ENCODE assay signal across 8 mouse cellular contexts in the genomic region with DNA sequence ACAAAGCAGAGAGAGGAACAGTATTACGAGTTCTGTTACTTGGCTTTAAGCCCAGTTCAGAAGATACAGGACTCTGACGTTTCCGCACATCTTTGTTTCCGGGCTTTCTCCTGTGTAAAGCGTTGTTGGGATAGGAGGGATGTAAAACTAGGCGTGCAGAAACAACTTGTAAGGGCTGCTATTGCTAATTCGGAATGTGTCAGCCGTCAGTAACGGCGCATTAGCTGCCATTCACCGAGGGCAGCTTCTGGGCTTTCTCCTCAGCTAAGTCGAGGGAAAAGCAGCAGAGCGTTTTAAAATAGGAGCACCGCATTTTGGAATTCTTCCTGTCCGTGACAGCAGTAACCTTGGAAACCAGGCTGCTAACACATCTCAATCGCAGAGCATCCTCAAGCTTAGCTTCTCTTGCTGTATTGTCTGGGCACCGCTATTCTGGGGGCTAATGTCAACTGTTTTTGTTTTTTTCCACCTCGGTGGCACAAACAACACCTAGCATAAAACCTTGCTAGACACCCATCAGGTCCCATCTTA. TPM values are rescaled to one million over a fixed set of nuclear protein-coding genes. Genes with fewer than 3 reads are reported as not detected.
A peak's percentile ranks its signal among the peaks of the same experiment; 100 is the strongest.
DNase-seq lines count a peak whose midpoint lies in the region; ATAC-seq and TF ChIP-seq lines count a peak whose summit lies in the region.

No protein-coding gene starts in this region.

- TF ChIP-seq POLR2A in kidney, adult 2 months (IDR thresholded peaks at IDR 0.05; ENCODE audit: low read depth, low read length), result no peak

- TF ChIP-seq CTCF in kidney, adult 2 months (conservative IDR thresholded peaks at IDR 0.05; ENCODE audit: insufficient read depth, insufficient read length, low read depth, low read length), result no peak
- no peak for TF ChIP-seq CTCF in liver, postnatal 0 days (IDR thresholded peaks at IDR 0.05; ENCODE audit: low read depth)

- H3K36me3 ChIP-seq in kidney, adult 2 months (ENCODE audit: control insufficient read depth, insufficient read depth, low read length), result no peaks in the 10 kb centered on the region
- H3K36me3 ChIP-seq in heart, embryonic 12.5 days, result peaks cover 4% of the 10 kb centered on the region; the same call in 1 of the 2 replicates
- no peaks in the 10 kb centered on the region for H3K36me3 ChIP-seq in liver, postnatal 0 days (replicated peaks; ENCODE audit: insufficient read depth, low read length)
- no peaks in the 10 kb centered on the region for H3K36me3 ChIP-seq in neural tube, embryonic 14.5 days (ENCODE audit: control insufficient read depth, insufficient read depth, low read length)

- H3K4me1 ChIP-seq in kidney, adult 2 months (ENCODE audit: control insufficient read depth, insufficient read depth, low read length), result peaks cover 2% of the 10 kb centered on the region; the same call in 1 of the 2 replicates
- 0 out of 2 replicates have a peak, but pooled peaks cover 4% of the 10 kb centered on the region for H3K4me1 ChIP-seq in brown adipose tissue, adult 24 weeks (ENCODE audit: control insufficient read depth, insufficient read depth, insufficient read length, low read length)
- H3K4me1 ChIP-seq in heart, embryonic 12.5 days (replicated peaks), result peaks cover 5% of the 10 kb centered on the region
- peaks cover 12% of the 10 kb centered on the region for H3K4me1 ChIP-seq in liver, postnatal 0 days (ENCODE audit: insufficient read depth)
- H3K4me1 ChIP-seq in neural tube, embryonic 14.5 days (ENCODE audit: control insufficient read depth, insufficient read depth, low read length), result peaks cover 13% of the 10 kb centered on the region; the same call in 1 of the 2 replicates

- H3K9ac ChIP-seq in heart, embryonic 12.5 days, result peak overlapping the region; percentile 84
- peak overlapping the region; percentile 75 for H3K9ac ChIP-seq in liver, postnatal 0 days (replicated peaks)
- H3K9ac ChIP-seq in neural tube, embryonic 14.5 days (replicated peaks; ENCODE audit: low read depth, low read length), result peak overlapping the region; percentile 80

- no peak overlapping the region for H3K27ac ChIP-seq in kidney, adult 2 months (ENCODE audit: insufficient read depth, low read depth, low read length)
- no peak overlapping the region for H3K27ac ChIP-seq in brown adipose tissue, adult 24 weeks (replicated peaks; ENCODE audit: low read depth, low read length)
- peak overlapping the region; percentile 61 for H3K27ac ChIP-seq in heart, embryonic 12.5 days (ENCODE audit: poor library complexity, severe bottlenecking)
- no peak overlapping the region for H3K27ac ChIP-seq in liver, postnatal 0 days (ENCODE audit: low read depth)
- H3K27ac ChIP-seq in neural tube, embryonic 14.5 days (ENCODE audit: low read depth, low read length), result peak overlapping the region; percentile 93

- 1% methylated on average over 18 of the region's 18 CpGs for WGBS in kidney, adult 2 months
- WGBS in heart, embryonic 12.5 days, result 4% methylated on average over 18 of the region's 18 CpGs
- WGBS in liver, postnatal 0 days (ENCODE audit: insufficient replicate concordance), result 3% methylated on average over 18 of the region's 18 CpGs
- 1% methylated on average over 18 of the region's 18 CpGs for WGBS in neural tube, embryonic 14.5 days

- H3K4me2 ChIP-seq in heart, embryonic 12.5 days, result peak overlapping the region; percentile 82
- peak overlapping the region; percentile 98 for H3K4me2 ChIP-seq in liver, postnatal 0 days (ENCODE audit: low read depth, low read length)
- H3K4me2 ChIP-seq in neural tube, embryonic 14.5 days (ENCODE audit: low read depth, low read length), result peak overlapping the region; percentile 76

- H3K9me3 ChIP-seq in heart, embryonic 12.5 days (replicated peaks), result no peaks in the 10 kb centered on the region
- H3K9me3 ChIP-seq in liver, postnatal 0 days (ENCODE audit: low read length), result no peaks in the 10 kb centered on the region
- H3K9me3 ChIP-seq in neural tube, embryonic 14.5 days (ENCODE audit: control insufficient read depth, low read length), result no peaks in the 10 kb centered on the region

- peak overlapping the region; percentile 69 for H3K4me3 ChIP-seq in kidney, adult 2 months (ENCODE audit: insufficient read depth, low read depth, low read length)
- peak overlapping the region; percentile 58 for H3K4me3 ChIP-seq in brown adipose tissue, adult 24 weeks (ENCODE audit: insufficient read depth, low read depth, low read length)
- H3K4me3 ChIP-seq in heart, embryonic 12.5 days, result peak overlapping the region; percentile 64
- H3K4me3 ChIP-seq in liver, postnatal 0 days (ENCODE audit: low read depth, low read length), result peak overlapping the region; percentile 77
- peak overlapping the region; percentile 85 for H3K4me3 ChIP-seq in neural tube, embryonic 14.5 days (ENCODE audit: low read depth, low read length)

- ATAC-seq in heart, embryonic 12.5 days (ENCODE audit: insufficient number of reproducible peaks, low FRiP score), result no peak
- ATAC-seq in liver, postnatal 0 days, result peak; percentile 3; the same call in 1 of the 2 replicates
- ATAC-seq in neural tube, embryonic 14.5 days (ENCODE audit: low read depth), result peak; percentile 22

- no peaks in the 10 kb centered on the region for H3K27me3 ChIP-seq in kidney, adult 2 months (replicated peaks; ENCODE audit: control insufficient read depth, insufficient read depth, low read length)
- no peaks in the 10 kb centered on the region for H3K27me3 ChIP-seq in heart, embryonic 12.5 days (replicated peaks)
- peaks cover 7% of the 10 kb centered on the region; the same call in 1 of the 2 replicates for H3K27me3 ChIP-seq in liver, postnatal 0 days (ENCODE audit: insufficient read depth, low read length)
- H3K27me3 ChIP-seq in neural tube, embryonic 14.5 days (ENCODE audit: control insufficient read depth, insufficient read depth, low read length), result peaks cover 3% of the 10 kb centered on the region; the same call in 1 of the 2 replicates

- peak; percentile 24 for DNase-seq in kidney, adult 2 months
- no peak for DNase-seq in kidney, adult 11 months
- DNase-seq in kidney, postnatal 14 days, result peak; percentile 17
- peak; percentile 14 for DNase-seq in liver, postnatal 0 days
- DNase-seq in ovary, postnatal 10 days (ENCODE audit: low spot score), result no peak

- no peak for TF ChIP-seq EP300 in liver, postnatal 0 days (IDR thresholded peaks at IDR 0.05; ENCODE audit: low read depth)

RNA-seq across cellular contexts. Expression of gene Casc4, which starts 0.6 kb away (rescaled TPM):
- polyA plus RNA-seq in kidney, adult 2 months (2012; rRNA removed), result 9.6 and 12.9 TPM in 2 replicates
- 2.6 and 2.9 TPM in 2 replicates for polyA plus RNA-seq in brown adipose tissue, adult 24 weeks (2012; ENCODE audit: insufficient read depth, insufficient read length, missing spikeins)
- polyA plus RNA-seq in heart, embryonic 12.5 days (2016; fragmentation: Nextera tagmentation; extraction: Ambion mirVana), result 17.5 and 21.2 TPM in 2 replicates
- polyA plus RNA-seq in liver, postnatal 0 days (2015; fragmentation: Nextera tagmentation; extraction: Ambion mirVana), result 4.9 and 5.2 TPM in 2 replicates
- polyA plus RNA-seq in neural tube, embryonic 14.5 days (2014; fragmentation: Nextera tagmentation; extraction: Ambion mirVana), result 45.8 and 46.5 TPM in 2 replicates

RNA-seq across cellular contexts. Expression of gene Frmd5, which starts 59.2 kb away (rescaled TPM):
- polyA plus RNA-seq in kidney, adult 2 months (2012; rRNA removed), result 0.18 and 0.45 TPM in 2 replicates
- polyA plus RNA-seq in brown adipose tissue, adult 24 weeks (2012; ENCODE audit: insufficient read depth, insufficient read length, missing spikeins), result 0.55 TPM in 1 of 2 replicates, not detected in the other
- polyA plus RNA-seq in heart, embryonic 12.5 days (2016; fragmentation: Nextera tagmentation; extraction: Ambion mirVana), result 25.6 TPM in 2 replicates
- 0.09 and 0.18 TPM in 2 replicates for polyA plus RNA-seq in liver, postnatal 0 days (2015; fragmentation: Nextera tagmentation; extraction: Ambion mirVana)
- 30.6 and 31.2 TPM in 2 replicates for polyA plus RNA-seq in neural tube, embryonic 14.5 days (2014; fragmentation: Nextera tagmentation; extraction: Ambion mirVana)

Comparison
In these comparisons a context has a peak if more than half of its experiments do, and no peak if none do; other contexts are left out.
1. DNase-seq: peak in kidney, adult 2 months (single experiment), kidney, postnatal 14 days (single experiment) and liver, postnatal 0 days (single experiment); none in kidney, adult 11 months (single experiment) and ovary, postnatal 10 days (single experiment).
2. H3K27ac ChIP-seq: peak in heart, embryonic 12.5 days (single experiment) and neural tube, embryonic 14.5 days (single experiment); none in kidney, adult 2 months (single experiment), brown adipose tissue, adult 24 weeks (single experiment) and liver, postnatal 0 days (single experiment).
3. RNA of gene Frmd5, which starts 59.2 kb away (polyA plus RNA-seq): 30.6 to 31.2 TPM in neural tube, embryonic 14.5 days and 25.6 TPM in heart, embryonic 12.5 days; 0.55 TPM in brown adipose tissue, adult 24 weeks, 0.18 to 0.45 TPM in kidney, adult 2 months and 0.09 to 0.18 TPM in liver, postnatal 0 days; every median in the first group is over 10 times any median in the second.
4. Peak in every context shown above with its lines, with median percentiles within 50 percentile points of each other: H3K4me3 ChIP-seq, H3K4me2 ChIP-seq and H3K9ac ChIP-seq.